Mouse (Mus musculus) forebrain, embryonic 11.5 days (tissue): ENCODE data around the gene Cryge. TPM values are rescaled to one million over a fixed set of nuclear protein-coding genes. Genes with fewer than 3 reads are reported as not detected.

Experiments used
- polyA plus RNA-seq: library from polyadenylated mRNA; unstranded; fragments of >200 nt; fragmentation: Nextera tagmentation; extraction: Ambion mirVana; gene quantifications from 2 replicates; pipeline ENCODE4 v1.2.1, GENCODE M21; 2014

Gene Cryge
- polyA plus RNA-seq, 1 experiment from 2014 or later, result 0.29 TPM

Other genes starting within 250 kb of the Cryge start
- gene Plekhm3, start 94.3 kb downstream of the Cryge start, polyA plus RNA-seq, result 6.5 and 7.2 TPM in 2 replicates
- 0.24 TPM in 1 of 2 replicates, not detected in the other for gene Akr1cl, start 18.4 kb downstream of the Cryge start, polyA plus RNA-seq
- gene Crygd, start 12.3 kb upstream of the Cryge start, polyA plus RNA-seq, result not detected in 2 replicates
- gene Crygc, start 22.5 kb upstream of the Cryge start, polyA plus RNA-seq, result 0.61 TPM in 1 of 2 replicates, not detected in the other
- gene Crygb, start 31.1 kb upstream of the Cryge start, polyA plus RNA-seq, result not detected in 2 replicates
- not detected in 2 replicates for gene Cryga, start 52.2 kb upstream of the Cryge start, polyA plus RNA-seq
- gene Gm28845, start 68.4 kb upstream of the Cryge start, polyA plus RNA-seq, result not detected in 2 replicates
- gene D630023F18Rik, start 72.1 kb upstream of the Cryge start, polyA plus RNA-seq, result 0.16 and 0.21 TPM in 2 replicates
- gene Idh1, start 135.4 kb upstream of the Cryge start, polyA plus RNA-seq, result 306 and 321 TPM in 2 replicates
- 20.4 and 24.2 TPM in 2 replicates for gene Pikfyve, start 135.5 kb upstream of the Cryge start, polyA plus RNA-seq
- 0.28 TPM in 1 of 2 replicates, not detected in the other for gene Pth2r, start 230.9 kb upstream of the Cryge start, polyA plus RNA-seq